Mouse (Mus musculus) forebrain, embryonic 11.5 days (tissue): Measurements from ENCODE around the gene Ank3. TPM values are rescaled to one million over a fixed set of nuclear protein-coding genes. Genes with fewer than 3 reads are reported as not detected.

Experiments
- ATAC-seq: fragments of 200-750 bp; cut with Nextera tagmentation; replicated peaks from 2 replicates; pipeline ENCODE4 v1.8.0; 2017; ENCODE audit warnings: moderate TSS enrichment; ENCODE audit not compliant: low FRiP score
- DNase-seq: peaks from one replicate; pipeline ENCODE4 v3.0.0-alpha.2; 2017; ENCODE audit warnings: low spot score
- H3K27ac ChIP-seq: fragments of 300-500 bp; sonication (generic); 2 replicates; pipeline ENCODE4 v1.5.1; 2014; ENCODE audit warnings: low read depth, low read length
- H3K27me3 ChIP-seq: fragments of 300-500 bp; sonication (generic); 2 replicates; pipeline ENCODE4 v1.6.1; 2014; ENCODE audit warnings: mild to moderate bottlenecking, low read length, mixed read lengths; ENCODE audit not compliant: control insufficient read depth, insufficient read depth
- H3K36me3 ChIP-seq: fragments of 300-500 bp; sonication (generic); 2 replicates; pipeline ENCODE4 v1.6.1; 2014; ENCODE audit warnings: mild to moderate bottlenecking, low read length, moderate library complexity, mixed read lengths; ENCODE audit not compliant: control insufficient read depth, insufficient read depth
- H3K4me1 ChIP-seq: fragments of 300-500 bp; sonication (generic); replicated peaks from 2 replicates; pipeline ENCODE4 v1.6.1; 2014; ENCODE audit warnings: low read length, mixed read lengths; ENCODE audit not compliant: control insufficient read depth, insufficient read depth
- H3K4me2 ChIP-seq: fragments of 300-500 bp; sonication (generic); 2 replicates; pipeline ENCODE4 v1.6.1; 2014; ENCODE audit warnings: low read depth, mild to moderate bottlenecking, low read length, moderate library complexity, mixed read lengths; ENCODE audit not compliant: severe bottlenecking
- H3K4me3 ChIP-seq: fragments of 300-500 bp; sonication (generic); 2 replicates; pipeline ENCODE4 v1.5.1; 2014; ENCODE audit warnings: low read depth, low read length
- H3K9ac ChIP-seq: fragments of 300-500 bp; sonication (generic); 2 replicates; pipeline ENCODE4 v1.6.1; 2014; ENCODE audit warnings: low read length
- H3K9me3 ChIP-seq: fragments of 300-500 bp; sonication (generic); 2 replicates; pipeline ENCODE4 v1.6.1; 2016; ENCODE audit warnings: low read length, mixed read lengths; ENCODE audit not compliant: control insufficient read depth
- WGBS: fragments of 180-500 bp; shearing (Covaris S2); extraction: QIAGEN DNeasy Blood & Tissue Kit; methylation state at CpG from one replicate; pipeline ENCODE4 v1.1.7; 2014; 5-methylcytosine and 5-hydroxymethylcytosine counted together
- polyA plus RNA-seq: library from polyadenylated mRNA; unstranded; fragments of >200 nt; fragmentation: Nextera tagmentation; extraction: Ambion mirVana; gene quantifications from 2 replicates; pipeline ENCODE4 v1.2.1, GENCODE M21; 2014

Gene Ank3
- polyA plus RNA-seq, 1 experiment from 2014 or later = 44.5 TPM

DNA sequence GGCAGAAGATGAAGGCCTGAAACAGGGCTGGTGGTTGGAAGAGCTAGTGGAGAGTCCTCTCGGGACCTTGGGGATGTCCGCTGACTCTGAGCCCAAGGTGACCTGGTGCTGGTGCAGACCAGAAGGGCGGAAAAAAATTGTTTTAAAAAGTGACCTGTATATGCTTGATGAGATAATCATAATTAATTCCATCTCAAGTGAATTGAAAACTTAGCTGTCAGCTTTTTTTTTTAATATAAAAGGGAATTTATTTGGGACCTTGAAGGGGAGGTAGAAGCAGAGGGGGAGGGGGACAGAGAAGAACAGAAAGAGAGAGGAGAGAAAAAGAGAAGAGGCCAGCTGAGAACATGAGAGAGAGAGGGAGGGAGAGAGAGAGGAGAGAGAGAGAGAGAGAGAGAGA is 229.2 kb downstream of the Ank3 start:
- DNase-seq = no peak
- Histone ChIP-seq H3K4me1 (no peaks in the 10 kb centered on the region), H3K27ac (no peak overlapping the region), H3K9ac (no peak overlapping the region), H3K4me2 (no peak overlapping the region), H3K27me3 (no peaks in the 10 kb centered on the region), H3K9me3 (no peaks in the 10 kb centered on the region), H3K36me3 (no peaks in the 10 kb centered on the region), H3K4me3 (no peak overlapping the region)
- 97% methylated on average over 3 of the region's 3 CpGs for WGBS
- no peak for ATAC-seq

- DNase-seq (no peak), ATAC-seq (no peak)
Measured at GRCm38 (mm10) chr10:69628743-69629142, 230.2 kb downstream of the Ank3 start.

GRCm38 (mm10) chr10:69630802-69631388 is 232.3 kb downstream of the Ank3 start:
- no peak for ATAC-seq
- Histone ChIP-seq H3K9ac (no peak overlapping the region), H3K27me3 (no peaks in the 10 kb centered on the region), H3K9me3 (no peaks in the 10 kb centered on the region), H3K27ac (no peak overlapping the region), H3K36me3 (no peaks in the 10 kb centered on the region), H3K4me3 (no peak overlapping the region), H3K4me1 (no peaks in the 10 kb centered on the region), H3K4me2 (no peak overlapping the region)
- 65% methylated on average over 7 of the region's 7 CpGs for WGBS
- DNase-seq = no peak

More at GRCm38 (mm10) chr10:69628743-69629142, 230.2 kb downstream of the Ank3 start:
- Histone ChIP-seq H3K36me3 (no peaks in the 10 kb centered on the region), H3K9me3 (no peaks in the 10 kb centered on the region), H3K4me1 (no peaks in the 10 kb centered on the region), H3K27ac (no peak overlapping the region), H3K9ac (no peak overlapping the region), H3K4me2 (no peak overlapping the region), H3K27me3 (no peaks in the 10 kb centered on the region), H3K4me3 (no peak overlapping the region)
- 76% methylated on average over 6 of the region's 6 CpGs for WGBS

DNA sequence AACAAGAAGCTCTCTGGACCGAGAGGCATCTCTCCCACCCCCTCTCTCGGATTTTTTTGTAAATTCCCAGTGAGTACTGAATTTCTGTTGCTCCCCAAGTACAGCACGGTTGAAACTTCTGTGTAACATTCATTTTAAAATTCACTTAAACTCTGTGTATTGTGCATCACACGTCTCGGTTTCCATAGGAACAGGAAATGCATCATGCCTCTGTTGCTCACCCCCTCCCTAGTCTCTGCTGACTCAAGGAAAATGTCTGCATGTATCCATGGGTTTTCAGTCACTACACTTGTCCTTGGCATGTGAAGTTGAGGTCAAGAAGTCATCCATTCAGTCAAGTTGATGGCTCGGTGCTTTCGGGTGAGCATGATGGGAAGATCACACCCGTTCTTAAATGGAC is 234.3 kb downstream of the Ank3 start:
- no peak overlapping the region for H3K4me3 ChIP-seq
- WGBS = 89% methylated on average over 8 of the region's 8 CpGs
- no peak for ATAC-seq

DNA sequence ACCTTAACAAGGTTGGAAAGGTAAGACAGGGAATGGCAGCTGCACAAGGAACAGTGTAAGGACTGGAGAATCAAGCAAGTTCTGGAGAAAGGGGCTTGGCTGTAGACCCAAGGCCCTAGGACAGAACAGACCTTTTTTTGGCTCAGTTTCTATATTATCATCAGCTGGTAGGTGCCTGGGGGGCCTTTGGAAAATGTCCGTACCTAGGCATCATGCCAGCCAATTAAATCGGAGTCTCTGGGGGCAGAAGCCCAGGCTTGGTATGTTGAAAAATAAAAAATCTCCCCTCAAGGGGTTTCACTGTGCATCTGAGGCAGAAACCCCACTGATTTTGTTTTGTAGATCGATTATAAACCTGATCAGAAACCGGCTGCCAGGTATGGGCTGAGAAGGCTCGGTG is 236.3 kb downstream of the Ank3 start:
- DNase-seq (no peak), ATAC-seq (no peak)
- Histone ChIP-seq H3K9ac (no peak overlapping the region), H3K4me1 (no peaks in the 10 kb centered on the region), H3K36me3 (no peaks in the 10 kb centered on the region), H3K4me2 (no peak overlapping the region), H3K9me3 (no peaks in the 10 kb centered on the region), H3K4me3 (no peak overlapping the region), H3K27me3 (no peaks in the 10 kb centered on the region), H3K27ac (no peak overlapping the region)
- WGBS = 82% methylated on average over 5 of the region's 5 CpGs

More for the DNA sequence above, 234.3 kb downstream of the Ank3 start:
- Histone ChIP-seq H3K36me3 (no peaks in the 10 kb centered on the region), H3K27ac (no peak overlapping the region), H3K4me1 (no peaks in the 10 kb centered on the region), H3K9me3 (no peaks in the 10 kb centered on the region), H3K9ac (no peak overlapping the region), H3K4me2 (no peak overlapping the region), H3K27me3 (no peaks in the 10 kb centered on the region)
- no peak for DNase-seq

- Histone ChIP-seq H3K4me3 (no peak overlapping the region), H3K27ac (no peak overlapping the region), H3K4me2 (no peak overlapping the region), H3K27me3 (no peaks in the 10 kb centered on the region), H3K9me3 (no peaks in the 10 kb centered on the region), H3K9ac (no peak overlapping the region), H3K4me1 (no peaks in the 10 kb centered on the region), H3K36me3 (no peaks in the 10 kb centered on the region)
- DNase-seq = no peak
- 64% methylated on average over 11 of the region's 11 CpGs for WGBS
- peak; percentile 55 for ATAC-seq
Measured at GRCm38 (mm10) chr10:69635910-69636656, 237.5 kb downstream of the Ank3 start.

GRCm38 (mm10) chr10:69639138-69639537 is 240.6 kb downstream of the Ank3 start:
- Histone ChIP-seq H3K9ac (no peak overlapping the region), H3K4me2 (no peak overlapping the region), H3K27ac (no peak overlapping the region), H3K9me3 (no peaks in the 10 kb centered on the region), H3K4me3 (no peak overlapping the region), H3K4me1 (no peaks in the 10 kb centered on the region), H3K27me3 (no peaks in the 10 kb centered on the region), H3K36me3 (no peaks in the 10 kb centered on the region)
- 89% methylated on average over 6 of the region's 6 CpGs for WGBS
- DNase-seq = no peak
- no peak for ATAC-seq

DNA sequence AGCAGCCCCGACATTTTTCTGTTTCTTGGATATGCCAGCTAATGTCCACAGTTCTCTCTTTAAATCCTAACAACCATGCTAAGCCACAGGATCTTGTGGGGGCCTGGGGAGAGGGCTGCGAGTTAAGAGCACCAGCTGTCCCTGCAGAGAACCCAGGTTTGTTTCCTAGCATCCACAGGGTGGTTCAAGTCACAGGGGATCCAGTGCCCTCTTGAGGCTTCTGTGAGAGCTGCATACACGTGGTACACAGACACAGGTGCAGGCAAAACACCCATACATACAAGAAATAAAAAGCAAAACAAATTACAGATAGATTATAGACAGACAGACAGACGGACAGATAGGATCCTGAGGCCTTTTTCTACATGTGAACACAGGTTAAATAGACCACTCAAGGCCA is 242.0 kb downstream of the Ank3 start:
- Histone ChIP-seq H3K27me3 (no peaks in the 10 kb centered on the region), H3K4me3 (no peak overlapping the region), H3K27ac (no peak overlapping the region), H3K4me2 (no peak overlapping the region), H3K4me1 (no peaks in the 10 kb centered on the region), H3K9ac (no peak overlapping the region), H3K36me3 (no peaks in the 10 kb centered on the region), H3K9me3 (no peaks in the 10 kb centered on the region)
- DNase-seq (no peak), ATAC-seq (no peak)
- WGBS = 82% methylated on average over 4 of the region's 4 CpGs

DNA sequence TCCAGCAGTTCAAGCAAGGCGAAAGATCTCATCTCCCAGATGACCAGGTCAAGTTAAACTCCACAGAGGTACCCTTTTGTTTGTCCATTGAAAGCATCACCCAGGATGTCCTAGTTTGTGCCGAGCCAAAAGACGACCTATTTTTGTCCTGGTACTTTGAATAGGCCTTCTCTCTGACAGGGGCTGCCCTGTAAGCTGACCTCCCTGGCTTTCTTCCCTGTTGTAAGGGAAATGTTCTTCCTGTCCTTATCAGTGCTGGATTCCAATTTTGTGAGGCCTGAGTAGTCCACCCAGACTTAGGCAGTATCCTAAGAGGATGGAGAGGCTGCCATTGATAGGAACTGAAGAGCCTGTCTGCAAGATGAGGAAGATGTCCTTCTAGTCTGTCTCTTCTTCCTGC is 244.9 kb downstream of the Ank3 start:
- 65% methylated on average over 3 of the region's 3 CpGs for WGBS
- no peak overlapping the region for H3K4me2 ChIP-seq
- no peak for ATAC-seq
- no peaks in the 10 kb centered on the region for H3K36me3 ChIP-seq
- DNase-seq = no peak
- no peaks in the 10 kb centered on the region for H3K9me3 ChIP-seq
- no peaks in the 10 kb centered on the region for H3K27me3 ChIP-seq
- H3K27ac ChIP-seq = no peak overlapping the region
- H3K9ac ChIP-seq = no peak overlapping the region
- H3K4me3 ChIP-seq = no peak overlapping the region
- H3K4me1 ChIP-seq = no peaks in the 10 kb centered on the region
